Mouse (Mus musculus) heart, embryonic 14.5 days (tissue): ENCODE data around the gene Reg3a. TPM values are rescaled to one million over a fixed set of nuclear protein-coding genes. Genes with fewer than 3 reads are reported as not detected.
"Not testable (repeated sequence)": the region's sequence is repeated elsewhere in the genome, so short reads cannot be mapped to it uniquely, and the experiment has no call there.

Experiments
- ATAC-seq: fragments of 200-750 bp; cut with Nextera tagmentation; 2 replicates; pipeline ENCODE4 v1.8.0; 2017; ENCODE audit warnings: low read depth, moderate TSS enrichment; ENCODE audit not compliant: insufficient number of reproducible peaks, insufficient read depth, low FRiP score
- H3K27ac ChIP-seq, 2 experiments: fragments of 200-500 bp in 1 of 2; fragments of 300-500 bp in 1 of 2; sonication (generic) in 1 of 2; replicated peaks in 1 of 2; 2 replicates each; pipeline ENCODE4 v1.5.1; 2012 to 2014; ENCODE audit warnings: low read depth in 2 of 2, low read length in 2 of 2, control low read depth in 1 of 2, mild to moderate bottlenecking in 1 of 2, mixed read lengths in 1 of 2; ENCODE audit not compliant: control insufficient read depth in 1 of 2, insufficient read depth in 1 of 2
- H3K27me3 ChIP-seq: fragments of 300-500 bp; sonication (generic); 2 replicates; pipeline ENCODE4 v1.6.1; 2014; ENCODE audit warnings: mild to moderate bottlenecking, low read length, control low read depth; ENCODE audit not compliant: control insufficient read depth, insufficient read depth
- H3K36me3 ChIP-seq: fragments of 300-500 bp; sonication (generic); 2 replicates; pipeline ENCODE4 v1.6.1; 2014; ENCODE audit warnings: mild to moderate bottlenecking, control low read depth, low read length, mixed read lengths; ENCODE audit not compliant: control insufficient read depth, insufficient read depth
- H3K4me1 ChIP-seq, 2 experiments: fragments of 200-500 bp in 1 of 2; fragments of 300-500 bp in 1 of 2; sonication (generic) in 1 of 2; 2 replicates each; pipeline ENCODE4 v1.6.1; 2012 to 2014; ENCODE audit warnings: low read length in 2 of 2, control low read depth in 1 of 2, mixed read lengths in 1 of 2; ENCODE audit not compliant: control insufficient read depth in 2 of 2, insufficient read depth in 2 of 2
- H3K4me2 ChIP-seq: fragments of 300-500 bp; sonication (generic); 2 replicates; pipeline ENCODE4 v1.6.1; 2014; ENCODE audit warnings: mild to moderate bottlenecking, low read length
- H3K4me3 ChIP-seq, 2 experiments: fragments of 200-500 bp in 1 of 2; fragments of 300-500 bp in 1 of 2; sonication (generic) in 1 of 2; 2 replicates each; pipeline ENCODE4 v1.5.1; 2012 to 2014; ENCODE audit warnings: low read length in 2 of 2, mild to moderate bottlenecking in 2 of 2, control low read depth in 1 of 2, low read depth in 1 of 2, moderate library complexity in 1 of 2; ENCODE audit not compliant: control insufficient read depth in 1 of 2, insufficient read depth in 1 of 2
- H3K9ac ChIP-seq: fragments of 300-500 bp; sonication (generic); 2 replicates; pipeline ENCODE4 v1.6.1; 2014; ENCODE audit warnings: mild to moderate bottlenecking, low read length
- H3K9me3 ChIP-seq: fragments of 300-500 bp; sonication (generic); 2 replicates; pipeline ENCODE4 v1.6.1; 2016; ENCODE audit warnings: low read length, control low read depth; ENCODE audit not compliant: control insufficient read depth
- WGBS: fragments of 180-500 bp; shearing (Covaris S2); extraction: QIAGEN DNeasy Blood & Tissue Kit; methylation state at CpG from one replicate; pipeline ENCODE4 v1.1.7; 2014; 5-methylcytosine and 5-hydroxymethylcytosine counted together
- polyA plus RNA-seq: library from polyadenylated mRNA; unstranded; fragments of >200 nt; fragmentation: Nextera tagmentation; extraction: Ambion mirVana; gene quantifications from 2 replicates; pipeline ENCODE4 v1.2.1, GENCODE M21; 2014

The Reg3a gene
- polyA plus RNA-seq, 1 experiment from 2014 or later: not detected

GRCm38 (mm10) chr6:78395323-78395722, 14.8 kb downstream of the Reg3a start, which contains the start of gene Reg2:
TSS of gene Reg2 (plus strand) at chr6:78395623.
- not testable (repeated sequence) for H3K4me3 ChIP-seq, H3K4me1 ChIP-seq, H3K9me3 ChIP-seq, H3K4me2 ChIP-seq, H3K36me3 ChIP-seq, ATAC-seq, H3K27ac ChIP-seq, H3K27me3 ChIP-seq, H3K9ac ChIP-seq
- WGBS: 94% methylated on average over 3 of the region's 17 CpGs

GRCm38 (mm10) chr6:78422411-78422810, 41.9 kb downstream of the Reg3a start, which contains the start of gene Reg1:
TSS of gene Reg1 (plus strand) at chr6:78422711.
- H3K27ac ChIP-seq, H3K36me3 ChIP-seq, H3K9ac ChIP-seq, H3K4me1 ChIP-seq, ATAC-seq, H3K4me3 ChIP-seq, H3K9me3 ChIP-seq, H3K4me2 ChIP-seq, H3K27me3 ChIP-seq: not testable (repeated sequence)

GRCm38 (mm10) chr6:78425497-78425896, 45.0 kb downstream of the Reg3a start:
- 58% methylated on average over 3 of the region's 3 CpGs for WGBS
- no peaks in the 10 kb centered on the region for H3K27me3 ChIP-seq
- H3K4me2 ChIP-seq: no peak overlapping the region
- no peak overlapping the region for H3K27ac ChIP-seq
- ATAC-seq: no peak
- H3K36me3 ChIP-seq: no peaks in the 10 kb centered on the region
- H3K9ac ChIP-seq: no peak overlapping the region
- H3K4me1 ChIP-seq: no peaks in the 10 kb centered on the region
- H3K9me3 ChIP-seq: no peaks in the 10 kb centered on the region
- H3K4me3 ChIP-seq: no peak overlapping the region

Other genes with a start within 250 kb of the Reg3a start
- not detected in 2 replicates for gene Reg3b, start 10.1 kb upstream of the Reg3a start, polyA plus RNA-seq
- gene Reg3d, start 1.8 kb upstream of the Reg3a start, polyA plus RNA-seq: not detected in 2 replicates
- not detected in 2 replicates for gene Reg2, start 14.9 kb downstream of the Reg3a start, polyA plus RNA-seq
- not detected in 2 replicates for gene Reg1, start 42.0 kb downstream of the Reg3a start, polyA plus RNA-seq
- gene Reg3g, start 88.2 kb downstream of the Reg3a start, polyA plus RNA-seq: not detected in 2 replicates